Mouse (Mus musculus): ENCODE measurements at regions not wholly inside any gene's neighbourhood (a gene's known extent, or its start where the extent isn't known, plus 50 kb on each side); places are given as distances from the start of the nearest gene placed in this dataset.

DNA sequence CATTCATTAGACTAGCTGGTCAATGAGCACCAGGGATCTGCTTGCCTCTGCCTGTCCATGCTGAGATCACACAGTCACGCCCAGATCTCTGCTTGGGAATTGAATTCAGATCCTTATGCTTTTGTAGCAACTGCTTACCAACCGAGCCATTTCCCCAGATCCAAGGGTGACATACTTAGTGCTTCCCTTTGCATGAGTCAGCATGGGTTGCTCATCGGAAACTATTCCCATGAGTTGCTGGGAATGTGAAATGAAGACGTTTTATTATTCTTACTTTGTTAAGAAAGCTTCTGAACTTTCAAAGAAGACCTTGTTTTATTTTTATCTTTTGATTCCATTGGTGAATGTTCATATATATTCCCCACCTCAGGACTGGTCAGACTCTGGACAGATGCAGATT lies 82.3 kb upstream of the Far2 start:
- TF ChIP-seq JUND (IDR thresholded peaks at IDR 0.05; ENCODE audit: low read depth, low read length): no peak
- no peak for TF ChIP-seq CTCF (IDR thresholded peaks at IDR 0.05 in 2 of 3, conservative IDR thresholded peaks at IDR 0.05 in 1 of 3; ENCODE audit: control insufficient read depth in 1 of 3, insufficient read depth in 1 of 3, low read depth in 2 of 3, low read length in 3 of 3, poor library complexity in 1 of 3, severe bottlenecking in 1 of 3)
- TF ChIP-seq RCOR1 (IDR thresholded peaks at IDR 0.05; ENCODE audit: low read depth, low read length): no peak
- no peak for TF ChIP-seq ETS1 (IDR thresholded peaks at IDR 0.05; ENCODE audit: low read depth, low read length)
- no peak for TF ChIP-seq EP300 (IDR thresholded peaks at IDR 0.05; ENCODE audit: low read depth in 1 of 2, low read length in 2 of 2)
- TF ChIP-seq E2F4 (IDR thresholded peaks at IDR 0.05; ENCODE audit: borderline replicate concordance, low read depth, low read length): no peak
- no peak for TF ChIP-seq POLR2A (IDR thresholded peaks at IDR 0.05; ENCODE audit: control insufficient read depth in 1 of 2, insufficient read depth in 1 of 2, low read depth in 1 of 2, low read length in 2 of 2, poor library complexity in 1 of 2)
- TF ChIP-seq CHD1 (IDR thresholded peaks at IDR 0.05; ENCODE audit: low read depth, low read length): no peak
- TF ChIP-seq CHD2 (IDR thresholded peaks at IDR 0.05; ENCODE audit: low read length): no peak
- no peak for TF ChIP-seq NRF1 (IDR thresholded peaks at IDR 0.05; ENCODE audit: insufficient read depth, low read depth, low read length, poor library complexity, severe bottlenecking)
- no peak for TF ChIP-seq SIN3A (IDR thresholded peaks at IDR 0.05; ENCODE audit: low read length)
- TF ChIP-seq MEF2A (IDR thresholded peaks at IDR 0.05; ENCODE audit: extremely low read depth, insufficient replicate concordance, low read depth, low read length, poor library complexity, severe bottlenecking): no peak
